Mouse (Mus musculus): Measurements from ENCODE around the gene Tgfbi. TPM values are rescaled to one million over a fixed set of nuclear protein-coding genes. Genes with fewer than 3 reads are reported as not detected.

The Tgfbi gene
- polyA plus RNA-seq, 1 experiment from 2014 or later, result 3.9 TPM

DNA sequence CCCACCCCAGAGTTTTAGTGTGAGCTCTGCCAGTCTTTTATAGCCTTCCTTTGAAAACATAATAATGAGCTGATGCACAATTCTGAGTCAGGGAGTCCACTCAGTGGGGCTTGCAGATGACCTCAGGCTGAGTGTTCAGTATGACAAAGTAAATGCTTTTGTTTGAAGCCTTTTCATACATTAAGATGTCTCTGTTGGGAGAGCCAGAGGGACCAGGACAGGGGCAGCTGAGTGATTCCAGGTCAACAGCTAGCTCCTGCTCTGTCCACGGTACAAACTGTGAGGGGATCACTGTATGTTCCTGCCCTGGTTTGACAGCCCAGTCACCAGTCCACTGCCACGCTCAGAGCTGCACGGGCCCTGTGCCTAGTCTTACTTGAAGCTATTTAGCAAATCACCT is 26.6 kb upstream of the Tgfbi start:
- Histone ChIP-seq H3K4me3 (no peak overlapping the region), H3K4me1 (peaks cover 25% of the 10 kb centered on the region), H3K4me2 (replicated peaks) (no peak overlapping the region), H3K9ac (replicated peaks) (no peak overlapping the region), H3K36me3 (no peaks in the 10 kb centered on the region), H3K27me3 (no peaks in the 10 kb centered on the region), H3K27ac (replicated peaks) (peak overlapping the region; percentile 20; the same call in 1 of the 2 replicates), H3K9me3 (no peaks in the 10 kb centered on the region)
- 18% methylated on average over 3 of the region's 3 CpGs for WGBS
- ATAC-seq (replicated peaks), result no peak

DNA sequence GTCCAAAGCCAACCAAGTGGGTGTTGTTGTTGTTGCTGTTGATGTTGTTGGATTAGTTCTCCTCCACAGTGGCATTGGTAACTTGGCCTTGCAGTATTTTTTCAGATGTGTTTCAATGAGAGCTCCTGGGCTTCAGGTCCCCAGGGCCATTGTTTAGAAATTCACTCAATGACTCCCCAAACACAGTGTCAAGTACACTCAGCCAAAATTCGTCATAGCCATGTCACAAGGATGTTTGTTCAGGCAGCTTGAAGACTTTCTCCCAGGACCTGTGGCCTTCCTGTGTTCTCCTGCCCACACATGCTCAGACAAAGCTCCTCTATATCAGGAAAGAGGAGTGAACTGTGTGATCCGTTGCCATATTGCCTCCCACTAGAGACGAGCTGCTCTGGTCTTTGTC is 23.3 kb upstream of the Tgfbi start:
- Histone ChIP-seq H3K27ac (replicated peaks) (no peak overlapping the region), H3K9ac (replicated peaks) (no peak overlapping the region), H3K9me3 (no peaks in the 10 kb centered on the region), H3K4me1 (peaks cover 19% of the 10 kb centered on the region), H3K27me3 (no peaks in the 10 kb centered on the region), H3K4me2 (replicated peaks) (no peak overlapping the region), H3K4me3 (no peak overlapping the region), H3K36me3 (no peaks in the 10 kb centered on the region)
- ATAC-seq (replicated peaks), result no peak
- WGBS, result 90% methylated on average over 3 of the region's 3 CpGs

DNA sequence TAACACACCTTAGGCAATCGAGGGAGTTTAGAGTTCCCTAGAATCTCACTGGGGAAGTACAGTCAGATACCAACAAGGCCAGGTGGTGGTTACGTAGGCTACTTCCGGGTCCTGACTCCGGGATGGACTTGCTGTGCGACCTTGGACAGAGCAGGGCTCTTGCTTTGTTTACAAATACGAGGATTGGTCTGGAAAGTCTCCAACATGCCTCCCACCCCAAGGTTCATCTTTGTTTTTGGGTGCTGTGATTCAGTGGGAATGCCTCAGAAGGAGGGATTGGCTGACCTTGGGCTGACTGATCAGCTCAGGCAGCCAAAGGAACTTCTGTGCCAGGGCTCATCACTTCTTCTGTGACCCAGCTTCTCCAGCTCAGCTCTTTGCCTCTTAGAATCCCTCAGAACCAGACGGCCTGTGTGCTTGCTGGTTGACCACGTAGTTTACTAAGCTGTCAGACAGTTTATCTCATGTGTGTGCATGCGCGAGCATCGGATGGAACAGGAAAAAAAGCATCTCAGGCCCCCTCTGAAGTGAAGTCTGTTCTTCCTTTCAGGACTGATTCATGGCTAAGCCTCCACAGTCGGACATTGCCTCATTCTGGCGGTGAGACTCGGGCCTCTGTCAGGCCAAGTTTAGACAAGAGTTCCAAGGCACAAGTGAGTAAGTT is 20.7 kb upstream of the Tgfbi start:
- H3K27me3 ChIP-seq, result no peaks in the 10 kb centered on the region
- no peaks in the 10 kb centered on the region for H3K9me3 ChIP-seq
- no peak overlapping the region for H3K9ac ChIP-seq (replicated peaks)
- no peak for ATAC-seq (replicated peaks)
- H3K4me1 ChIP-seq, result no peaks in the 10 kb centered on the region
- H3K4me2 ChIP-seq (replicated peaks), result no peak overlapping the region
- no peak overlapping the region for H3K4me3 ChIP-seq
- 86% methylated on average over 14 of the region's 14 CpGs for WGBS
- no peak overlapping the region for H3K27ac ChIP-seq (replicated peaks)
- H3K36me3 ChIP-seq, result no peaks in the 10 kb centered on the region

DNA sequence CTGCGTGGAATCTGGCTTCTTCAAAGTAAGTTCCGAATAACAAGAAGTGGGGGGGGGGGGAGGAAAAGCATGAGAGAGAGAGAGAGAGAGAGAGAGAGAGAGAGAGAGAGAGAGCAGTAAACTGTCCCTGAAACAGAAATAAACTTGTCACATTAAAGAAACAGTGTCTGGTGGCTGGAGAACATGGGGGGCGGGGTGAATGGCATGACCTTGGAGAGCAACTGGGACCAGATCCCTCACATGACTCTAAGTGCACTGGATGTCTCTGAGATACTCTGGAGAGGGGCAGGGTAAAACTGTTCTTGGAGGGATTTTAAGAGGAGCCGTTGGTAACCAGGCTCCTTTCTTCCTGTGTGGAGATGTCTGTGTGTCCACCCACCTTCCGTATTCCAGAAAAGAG is 19.1 kb upstream of the Tgfbi start:
- Histone ChIP-seq H3K4me3 (no peak overlapping the region), H3K4me1 (no peaks in the 10 kb centered on the region), H3K9me3 (no peaks in the 10 kb centered on the region), H3K9ac (replicated peaks) (no peak overlapping the region), H3K36me3 (no peaks in the 10 kb centered on the region), H3K27ac (replicated peaks) (no peak overlapping the region), H3K4me2 (replicated peaks) (no peak overlapping the region), H3K27me3 (no peaks in the 10 kb centered on the region)
- ATAC-seq (replicated peaks), result no peak
- 88% methylated on average over 5 of the region's 5 CpGs for WGBS

DNA sequence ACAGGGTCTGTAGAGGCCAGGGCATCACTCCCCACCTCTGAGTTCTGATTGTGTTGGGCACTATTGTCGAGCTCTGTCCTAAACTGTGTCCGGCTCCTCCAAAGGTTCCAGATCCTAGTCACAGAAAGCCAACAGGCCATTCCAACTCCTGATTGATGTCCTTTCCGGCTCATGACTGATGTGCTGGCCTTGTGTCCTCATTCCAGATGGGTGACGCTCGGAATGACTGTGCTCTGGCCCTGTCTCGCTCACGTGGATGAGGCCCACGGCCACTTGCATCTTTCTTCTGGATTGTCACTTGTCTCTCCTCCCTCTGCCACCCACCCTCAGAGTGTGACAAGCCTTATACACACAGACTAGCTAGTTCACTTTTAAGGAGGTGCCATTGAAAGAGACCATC is 18.1 kb upstream of the Tgfbi start:
- H3K36me3 ChIP-seq, result no peaks in the 10 kb centered on the region
- no peak overlapping the region for H3K4me3 ChIP-seq
- H3K27me3 ChIP-seq, result no peaks in the 10 kb centered on the region
- no peaks in the 10 kb centered on the region for H3K9me3 ChIP-seq
- ATAC-seq (replicated peaks), result no peak
- WGBS, result 94% methylated on average over 8 of the region's 8 CpGs
- no peak overlapping the region for H3K27ac ChIP-seq (replicated peaks)
- H3K9ac ChIP-seq (replicated peaks), result no peak overlapping the region
- H3K4me1 ChIP-seq, result no peaks in the 10 kb centered on the region
- no peak overlapping the region for H3K4me2 ChIP-seq (replicated peaks)

DNA sequence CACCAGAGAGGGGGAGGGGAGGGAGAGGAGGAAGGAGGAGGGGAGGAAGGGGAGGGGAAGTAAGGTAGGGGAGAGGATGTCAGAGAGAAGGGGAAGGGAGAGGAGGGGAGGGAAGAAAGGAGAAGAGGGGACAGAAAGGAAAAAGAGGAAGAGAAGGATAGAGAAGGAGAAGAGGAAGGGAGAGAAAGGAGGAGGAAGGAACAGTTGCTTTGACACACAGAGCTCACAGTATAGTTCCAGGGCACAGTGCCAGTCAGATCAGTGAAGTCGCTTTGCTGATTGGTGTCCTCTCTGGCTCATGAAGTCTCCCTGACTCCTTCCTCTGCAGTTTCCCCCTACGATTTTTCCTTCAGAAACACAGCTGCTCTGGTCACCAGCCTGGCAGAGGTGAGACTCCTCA is 17.4 kb upstream of the Tgfbi start:
- H3K4me3 ChIP-seq, result no peak overlapping the region
- H3K36me3 ChIP-seq, result no peaks in the 10 kb centered on the region
- 59% methylated on average over 2 of the region's 2 CpGs for WGBS
- H3K4me1 ChIP-seq, result peaks cover 3% of the 10 kb centered on the region; the same call in 1 of the 2 replicates
- H3K9ac ChIP-seq (replicated peaks), result no peak overlapping the region
- H3K4me2 ChIP-seq (replicated peaks), result no peak overlapping the region
- no peak for ATAC-seq (replicated peaks)
- no peaks in the 10 kb centered on the region for H3K9me3 ChIP-seq
- H3K27ac ChIP-seq (replicated peaks), result no peak overlapping the region
- no peaks in the 10 kb centered on the region for H3K27me3 ChIP-seq

DNA sequence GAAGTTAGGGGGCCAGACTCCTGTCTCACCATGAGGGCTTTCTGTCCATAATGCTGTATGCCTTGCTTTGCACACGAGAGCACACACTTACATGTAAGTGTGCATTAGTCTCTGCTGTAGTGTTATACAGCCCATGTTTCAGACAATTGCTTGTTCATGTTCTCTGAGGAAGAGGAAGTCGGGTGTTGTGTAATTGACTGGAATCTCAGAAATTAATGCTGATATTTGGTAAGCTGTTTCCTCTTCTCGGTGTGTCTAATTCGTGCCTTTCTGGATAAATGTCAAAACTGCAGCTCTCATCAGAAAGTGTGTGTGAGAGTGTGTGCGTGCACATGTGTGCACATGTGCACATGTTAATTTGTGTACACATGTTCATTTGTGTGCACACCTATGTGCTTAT is 16.1 kb upstream of the Tgfbi start:
- H3K27me3 ChIP-seq, result no peaks in the 10 kb centered on the region
- no peak overlapping the region for H3K27ac ChIP-seq (replicated peaks)
- no peak overlapping the region for H3K9ac ChIP-seq (replicated peaks)
- peaks cover 14% of the 10 kb centered on the region for H3K4me1 ChIP-seq
- WGBS, result 92% methylated on average over 5 of the region's 5 CpGs
- H3K4me3 ChIP-seq, result no peak overlapping the region
- no peaks in the 10 kb centered on the region for H3K9me3 ChIP-seq
- no peaks in the 10 kb centered on the region for H3K36me3 ChIP-seq
- H3K4me2 ChIP-seq (replicated peaks), result no peak overlapping the region
- no peak for ATAC-seq (replicated peaks)

DNA sequence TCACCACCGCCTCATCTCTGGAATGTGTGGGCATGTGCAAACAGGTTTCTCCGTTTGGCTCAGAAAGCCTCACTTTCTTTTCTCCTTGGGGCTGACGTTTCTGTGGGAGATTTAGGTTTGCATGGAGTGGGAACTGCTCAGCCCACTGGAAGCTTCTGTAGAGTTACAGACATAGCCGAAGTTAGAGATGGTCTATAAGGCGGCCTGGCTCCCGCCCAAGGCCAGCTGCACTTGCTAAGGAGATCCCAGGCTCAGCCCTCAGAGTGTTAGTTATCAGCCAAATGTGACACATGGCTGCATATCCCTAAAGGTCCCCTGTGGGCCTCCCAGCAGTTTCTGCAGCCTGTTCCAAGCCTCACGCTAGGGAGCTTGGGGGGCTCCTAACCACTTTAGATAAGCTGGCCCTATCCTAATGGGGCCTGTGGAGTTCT is 15.3 kb upstream of the Tgfbi start:
- Histone ChIP-seq H3K9me3 (no peaks in the 10 kb centered on the region), H3K4me2 (replicated peaks) (no peak overlapping the region), H3K9ac (replicated peaks) (no peak overlapping the region), H3K4me1 (peaks cover 15% of the 10 kb centered on the region), H3K36me3 (no peaks in the 10 kb centered on the region), H3K4me3 (no peak overlapping the region), H3K27me3 (no peaks in the 10 kb centered on the region), H3K27ac (replicated peaks) (no peak overlapping the region)
- 73% methylated on average over 7 of the region's 7 CpGs for WGBS
- ATAC-seq (replicated peaks), result no peak

DNA sequence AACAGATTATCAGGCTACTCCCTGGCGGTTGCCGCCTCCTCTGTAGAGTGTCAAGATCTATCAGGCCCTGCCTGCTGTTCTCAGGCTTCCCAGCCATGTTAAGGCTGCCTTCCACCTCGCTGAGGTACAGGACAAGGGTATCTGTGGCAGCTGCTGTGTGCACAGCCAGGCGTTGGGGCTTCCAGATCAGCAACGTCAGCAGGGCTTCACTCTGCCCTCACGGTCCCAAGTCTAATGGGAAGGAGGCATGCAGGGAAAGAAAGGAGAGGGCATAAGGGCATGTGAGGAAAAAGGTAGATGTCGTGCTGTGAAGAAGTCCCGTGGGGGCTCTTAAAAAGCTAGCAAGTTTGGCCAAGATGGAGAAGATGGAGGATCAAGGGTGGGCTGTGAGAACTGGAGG is 14.1 kb upstream of the Tgfbi start:
- Histone ChIP-seq H3K27me3 (no peaks in the 10 kb centered on the region), H3K9ac (replicated peaks) (no peak overlapping the region), H3K9me3 (no peaks in the 10 kb centered on the region), H3K36me3 (no peaks in the 10 kb centered on the region), H3K4me1 (peaks cover 15% of the 10 kb centered on the region), H3K27ac (replicated peaks) (no peak overlapping the region), H3K4me3 (no peak overlapping the region), H3K4me2 (replicated peaks) (no peak overlapping the region)
- ATAC-seq (replicated peaks), result no peak
- 81% methylated on average over 8 of the region's 8 CpGs for WGBS

DNA sequence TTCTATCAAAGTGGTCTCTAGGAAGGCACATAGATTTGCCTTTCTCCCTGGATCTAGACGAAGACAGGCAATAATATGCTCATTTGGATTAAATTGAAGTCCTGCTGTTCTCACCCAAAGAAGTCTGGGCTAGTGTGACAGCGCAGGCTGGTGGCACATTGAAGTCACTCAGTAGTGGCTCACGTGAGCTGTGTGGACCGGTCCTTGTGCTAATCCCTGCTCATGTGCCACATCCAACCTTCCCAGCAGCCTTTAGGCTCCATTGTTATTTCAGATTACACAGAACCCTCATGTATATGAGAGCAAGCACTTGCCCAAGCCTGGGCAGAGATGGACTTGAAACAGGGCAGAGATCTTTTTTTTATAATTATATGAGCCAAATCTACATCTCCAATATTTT is 12.0 kb upstream of the Tgfbi start:
- peak; percentile 46; the same call in 1 of the 2 replicates for ATAC-seq (replicated peaks)
- H3K4me3 ChIP-seq, result no peak overlapping the region

DNA sequence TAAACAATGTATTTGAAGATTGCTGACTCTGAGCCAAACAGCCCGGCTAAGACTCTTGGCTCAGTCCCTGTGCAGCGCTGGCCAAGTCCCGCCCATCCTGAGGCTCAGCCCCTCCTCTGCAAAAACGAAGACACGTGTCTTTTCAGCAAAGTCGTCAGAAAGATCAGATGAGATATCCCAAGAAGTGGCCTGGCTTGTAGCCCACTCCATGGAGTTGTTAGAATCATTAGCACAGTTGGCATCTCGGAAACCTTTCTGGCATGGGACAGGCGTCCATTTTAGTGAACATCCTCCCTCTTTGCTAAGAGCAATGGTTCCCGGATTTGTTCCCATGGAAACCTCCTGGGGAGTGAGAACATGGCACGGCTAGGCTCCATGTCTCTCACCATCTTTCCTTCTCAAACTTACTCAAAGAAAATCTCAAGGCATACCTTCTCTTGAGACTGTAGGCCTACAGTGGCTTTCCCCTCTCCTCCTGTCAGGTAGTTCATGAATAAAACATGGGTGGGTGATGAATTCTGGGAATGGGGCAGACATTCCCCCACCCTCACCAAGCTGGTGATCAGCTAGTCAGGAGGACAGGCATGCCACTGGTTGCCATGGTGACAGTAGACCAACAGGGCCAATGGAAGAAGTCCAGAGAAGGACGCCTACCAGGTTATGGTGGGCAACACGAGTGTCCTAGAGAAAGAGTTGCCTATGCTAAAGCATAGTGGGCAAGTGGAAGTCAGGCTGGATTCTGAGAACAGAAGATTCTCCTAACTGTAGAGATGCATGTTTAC is 11.3 kb upstream of the Tgfbi start:
- Histone ChIP-seq H3K4me2 (replicated peaks) (peak overlapping the region; percentile 33), H3K27me3 (no peaks in the 10 kb centered on the region), H3K4me3 (peak overlapping the region; percentile 20; the same call in 1 of the 2 replicates), H3K9ac (replicated peaks) (no peak overlapping the region), H3K36me3 (no peaks in the 10 kb centered on the region), H3K9me3 (no peaks in the 10 kb centered on the region), H3K4me1 (peaks cover 20% of the 10 kb centered on the region), H3K27ac (replicated peaks) (no peak overlapping the region)
- 29% methylated on average over 12 of the region's 12 CpGs for WGBS
- ATAC-seq (replicated peaks), result peak; percentile 75

More for the DNA sequence above, 12.0 kb upstream of the Tgfbi start:
- Histone ChIP-seq H3K4me2 (replicated peaks) (no peak overlapping the region), H3K27me3 (no peaks in the 10 kb centered on the region), H3K9ac (replicated peaks) (no peak overlapping the region), H3K4me1 (peaks cover 20% of the 10 kb centered on the region), H3K27ac (replicated peaks) (peak overlapping the region; percentile 49), H3K36me3 (no peaks in the 10 kb centered on the region), H3K9me3 (no peaks in the 10 kb centered on the region)
- 31% methylated on average over 4 of the region's 4 CpGs for WGBS

DNA sequence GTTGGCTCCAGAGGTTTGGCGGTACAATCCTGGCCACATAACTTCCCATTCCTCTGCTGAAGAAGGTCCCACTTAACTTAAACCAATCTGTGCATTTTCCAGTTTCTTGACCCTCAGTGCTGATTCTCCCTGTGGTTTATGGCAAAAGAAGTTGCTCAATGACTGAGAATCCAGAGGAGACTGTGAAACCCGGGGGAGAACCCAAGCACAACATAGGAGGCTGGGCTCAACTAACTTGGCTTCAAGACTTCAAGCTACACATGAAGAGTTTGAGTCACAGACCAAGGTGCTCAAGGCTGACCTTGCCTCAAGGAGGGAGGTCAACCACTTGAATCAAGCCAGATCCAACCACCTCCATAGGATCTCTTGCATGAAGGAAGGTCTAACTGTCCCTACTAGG is 9.8 kb upstream of the Tgfbi start:
- Histone ChIP-seq H3K36me3 (no peaks in the 10 kb centered on the region), H3K4me2 (replicated peaks) (no peak overlapping the region), H3K27me3 (no peaks in the 10 kb centered on the region), H3K4me1 (peaks cover 20% of the 10 kb centered on the region), H3K27ac (replicated peaks) (no peak overlapping the region), H3K9me3 (no peaks in the 10 kb centered on the region), H3K4me3 (no peak overlapping the region), H3K9ac (replicated peaks) (no peak overlapping the region)
- no peak for ATAC-seq (replicated peaks)
- 94% methylated on average over 2 of the region's 2 CpGs for WGBS
